8 mouse cellular contexts compared by ENCODE assay signal in genomic region chr11:96035133-96035532, GRCm38 (mm10). TPM values are rescaled to one million over a fixed set of nuclear protein-coding genes. Genes with fewer than 3 reads are reported as not detected.
DNase-seq lines count a peak whose midpoint lies in the region; ATAC-seq lines count a peak whose summit lies in the region.

No protein-coding gene starts in this region.

- ATAC-seq in neural tube, embryonic 11.5 days (ENCODE audit: insufficient read depth, low FRiP score, low TSS enrichment): no peak
- no peak for ATAC-seq in hindbrain, embryonic 14.5 days (ENCODE audit: low FRiP score)
- ATAC-seq in midbrain, embryonic 13.5 days: no peak

- H3K4me3 ChIP-seq in neural tube, embryonic 11.5 days (ENCODE audit: low read depth, low read length): peak overlapping the region; percentile 91
- peak overlapping the region; percentile 70 for H3K4me3 ChIP-seq in hindbrain, embryonic 14.5 days (replicated peaks; ENCODE audit: low read length)
- H3K4me3 ChIP-seq in midbrain, embryonic 13.5 days (replicated peaks): peak overlapping the region; percentile 77

- peak overlapping the region; percentile 81 for H3K9ac ChIP-seq in neural tube, embryonic 11.5 days (ENCODE audit: low read length)
- peak overlapping the region; percentile 67 for H3K9ac ChIP-seq in hindbrain, embryonic 14.5 days
- peak overlapping the region; percentile 85 for H3K9ac ChIP-seq in midbrain, embryonic 13.5 days (replicated peaks)

- peaks cover 8% of the 10 kb centered on the region for H3K4me1 ChIP-seq in neural tube, embryonic 11.5 days (ENCODE audit: control insufficient read depth, insufficient read depth, low read length)
- H3K4me1 ChIP-seq in hindbrain, embryonic 14.5 days (replicated peaks; ENCODE audit: control insufficient read depth, insufficient read depth, low read length): peaks cover 16% of the 10 kb centered on the region
- peaks cover 25% of the 10 kb centered on the region for H3K4me1 ChIP-seq in midbrain, embryonic 13.5 days (replicated peaks)

- no peaks in the 10 kb centered on the region for H3K9me3 ChIP-seq in neural tube, embryonic 11.5 days (ENCODE audit: control insufficient read depth, low read length)
- no peaks in the 10 kb centered on the region for H3K9me3 ChIP-seq in hindbrain, embryonic 14.5 days (ENCODE audit: control insufficient read depth, low read length)
- no peaks in the 10 kb centered on the region for H3K9me3 ChIP-seq in midbrain, embryonic 13.5 days

- peak overlapping the region; percentile 93 for H3K4me2 ChIP-seq in neural tube, embryonic 11.5 days (ENCODE audit: low read depth)
- peak overlapping the region; percentile 88 for H3K4me2 ChIP-seq in hindbrain, embryonic 14.5 days (replicated peaks)
- peak overlapping the region; percentile 96 for H3K4me2 ChIP-seq in midbrain, embryonic 13.5 days (replicated peaks)

- DNase-seq in adrenal gland, postnatal 25 days: peak; percentile 12
- DNase-seq in adrenal gland, adult 2 months: no peak
- DNase-seq in neural tube, embryonic 11.5 days (ENCODE audit: low spot score): no peak
- no peak for DNase-seq in neural tube, embryonic 10.5 days (ENCODE audit: extremely low spot score, low spot score)
- peak; percentile 35 for DNase-seq in hindbrain, embryonic 14.5 days (ENCODE audit: low spot score)
- DNase-seq in layer of hippocampus, adult 9-11 months: no peak
- DNase-seq in left cerebral cortex, adult 11 months (ENCODE audit: low spot score): no peak

- WGBS in neural tube, embryonic 11.5 days: 9% methylated on average over 6 of the region's 6 CpGs
- WGBS in hindbrain, embryonic 14.5 days: 12% methylated on average over 6 of the region's 6 CpGs
- WGBS in midbrain, embryonic 13.5 days: 16% methylated on average over 6 of the region's 6 CpGs

- H3K27me3 ChIP-seq in neural tube, embryonic 11.5 days (ENCODE audit: control insufficient read depth, insufficient read depth, low read length): no peaks in the 10 kb centered on the region
- H3K27me3 ChIP-seq in hindbrain, embryonic 14.5 days (ENCODE audit: control insufficient read depth, insufficient read depth, low read length): no peaks in the 10 kb centered on the region
- H3K27me3 ChIP-seq in midbrain, embryonic 13.5 days: no peaks in the 10 kb centered on the region

- H3K27ac ChIP-seq in neural tube, embryonic 11.5 days (ENCODE audit: low read depth, low read length): no peak overlapping the region
- peak overlapping the region; percentile 33; the same call in 1 of the 2 replicates for H3K27ac ChIP-seq in hindbrain, embryonic 14.5 days
- peak overlapping the region; percentile 53 for H3K27ac ChIP-seq in midbrain, embryonic 13.5 days

- peaks cover 3% of the 10 kb centered on the region; the same call in 1 of the 2 replicates for H3K36me3 ChIP-seq in neural tube, embryonic 11.5 days (ENCODE audit: control insufficient read depth, insufficient read depth, low read length)
- H3K36me3 ChIP-seq in hindbrain, embryonic 14.5 days (replicated peaks; ENCODE audit: control insufficient read depth, insufficient read depth): peaks cover 16% of the 10 kb centered on the region
- H3K36me3 ChIP-seq in midbrain, embryonic 13.5 days: peaks cover 20% of the 10 kb centered on the region

RNA-seq across cellular contexts. Expression of gene Snf8, which starts 0.4 kb away (rescaled TPM):
- 85.0 and 87.0 TPM in 2 replicates for total RNA-seq in adrenal gland, postnatal 25 days (2021)
- total RNA-seq in adrenal gland, adult 2 months (2021): 10 to 100 TPM; 79.5 to 92.8 TPM
- 9.6 and 11.3 TPM in 2 replicates for polyA plus RNA-seq in adrenal gland, adult 2 months (2012; rRNA removed)
- 41.7 and 46.6 TPM in 2 replicates for polyA plus RNA-seq in neural tube, embryonic 11.5 days (2014; fragmentation: Nextera tagmentation; extraction: Ambion mirVana)
- polyA plus RNA-seq in hindbrain, embryonic 14.5 days (2014; fragmentation: Nextera tagmentation; extraction: Ambion mirVana): 46.3 and 57.3 TPM in 2 replicates
- polyA plus RNA-seq in midbrain, embryonic 13.5 days (2015; fragmentation: Nextera tagmentation; extraction: Ambion mirVana): 133 and 142 TPM in 2 replicates

RNA-seq across cellular contexts. Expression of gene Gip, which starts 10.8 kb away (rescaled TPM):
- total RNA-seq in adrenal gland, postnatal 25 days (2021): not detected in 2 replicates
- total RNA-seq in adrenal gland, adult 2 months (2021): not detected
- polyA plus RNA-seq in adrenal gland, adult 2 months (2012; rRNA removed): not detected in 2 replicates
- not detected in 2 replicates for polyA plus RNA-seq in neural tube, embryonic 11.5 days (2014; fragmentation: Nextera tagmentation; extraction: Ambion mirVana)
- not detected in 2 replicates for polyA plus RNA-seq in hindbrain, embryonic 14.5 days (2014; fragmentation: Nextera tagmentation; extraction: Ambion mirVana)
- not detected in 2 replicates for polyA plus RNA-seq in midbrain, embryonic 13.5 days (2015; fragmentation: Nextera tagmentation; extraction: Ambion mirVana)

RNA-seq across cellular contexts. Expression of gene Igf2bp1, which starts 29.4 kb away (rescaled TPM):
- total RNA-seq in adrenal gland, postnatal 25 days (2021): 3.9 and 5.1 TPM in 2 replicates
- under 1 TPM; 0.59 to 0.95 TPM for total RNA-seq in adrenal gland, adult 2 months (2021)
- 0.10 and 0.19 TPM in 2 replicates for polyA plus RNA-seq in adrenal gland, adult 2 months (2012; rRNA removed)
- polyA plus RNA-seq in neural tube, embryonic 11.5 days (2014; fragmentation: Nextera tagmentation; extraction: Ambion mirVana): 80.8 and 84.4 TPM in 2 replicates
- 6.5 and 7.0 TPM in 2 replicates for polyA plus RNA-seq in hindbrain, embryonic 14.5 days (2014; fragmentation: Nextera tagmentation; extraction: Ambion mirVana)
- polyA plus RNA-seq in midbrain, embryonic 13.5 days (2015; fragmentation: Nextera tagmentation; extraction: Ambion mirVana): 40.2 and 40.6 TPM in 2 replicates

RNA-seq across cellular contexts. Expression of gene Ube2z, which starts 30.1 kb away (rescaled TPM):
- 46.2 and 48.4 TPM in 2 replicates for total RNA-seq in adrenal gland, postnatal 25 days (2021)
- total RNA-seq in adrenal gland, adult 2 months (2021): 10 to 100 TPM; 45.3 to 46.5 TPM
- polyA plus RNA-seq in adrenal gland, adult 2 months (2012; rRNA removed): 17.0 and 20.7 TPM in 2 replicates
- 26.7 and 29.7 TPM in 2 replicates for polyA plus RNA-seq in neural tube, embryonic 11.5 days (2014; fragmentation: Nextera tagmentation; extraction: Ambion mirVana)
- 32.3 and 38.6 TPM in 2 replicates for polyA plus RNA-seq in hindbrain, embryonic 14.5 days (2014; fragmentation: Nextera tagmentation; extraction: Ambion mirVana)
- 28.9 and 34.0 TPM in 2 replicates for polyA plus RNA-seq in midbrain, embryonic 13.5 days (2015; fragmentation: Nextera tagmentation; extraction: Ambion mirVana)

RNA-seq across cellular contexts. Expression of gene Atp5g1, which starts 40.3 kb away (rescaled TPM):
- total RNA-seq in adrenal gland, postnatal 25 days (2021): 260 and 278 TPM in 2 replicates
- total RNA-seq in adrenal gland, adult 2 months (2021): 100 to 1,000 TPM; 240 to 384 TPM
- 484 and 733 TPM in 2 replicates for polyA plus RNA-seq in adrenal gland, adult 2 months (2012; rRNA removed)
- polyA plus RNA-seq in neural tube, embryonic 11.5 days (2014; fragmentation: Nextera tagmentation; extraction: Ambion mirVana): 551 and 560 TPM in 2 replicates
- polyA plus RNA-seq in hindbrain, embryonic 14.5 days (2014; fragmentation: Nextera tagmentation; extraction: Ambion mirVana): 950 and 1,009 TPM in 2 replicates
- polyA plus RNA-seq in midbrain, embryonic 13.5 days (2015; fragmentation: Nextera tagmentation; extraction: Ambion mirVana): 423 and 443 TPM in 2 replicates

Comparison
In these comparisons a context has a peak if more than half of its experiments do, and no peak if none do; other contexts are left out.
1. DNase-seq: peak in adrenal gland, postnatal 25 days (single experiment) and hindbrain, embryonic 14.5 days (single experiment); none in adrenal gland, adult 2 months (single experiment), neural tube, embryonic 11.5 days (single experiment), neural tube, embryonic 10.5 days (single experiment), layer of hippocampus, adult 9-11 months (single experiment) and left cerebral cortex, adult 11 months (single experiment).
2. Peak in every context shown above with its lines, with median percentiles within 50 percentile points of each other: H3K4me2 ChIP-seq, H3K4me3 ChIP-seq and H3K9ac ChIP-seq.